Mouse (Mus musculus) heart, embryonic 16.5 days (tissue): ENCODE measurements around the gene Hist1h1c. TPM values are rescaled to one million over a fixed set of nuclear protein-coding genes. Genes with fewer than 3 reads are reported as not detected.
"Not testable (repeated sequence)": the region's sequence is repeated elsewhere in the genome, so short reads cannot be mapped to it uniquely, and the experiment has no call there.

Source experiments
- ATAC-seq: fragments of 200-750 bp; cut with Nextera tagmentation; replicated peaks from 2 replicates; pipeline ENCODE4 v1.8.0; 2017; ENCODE audit warnings: moderate number of reproducible peaks; ENCODE audit not compliant: insufficient read depth, low FRiP score; ENCODE audit errors: extremely low read depth
- H3K27ac ChIP-seq: fragments of 300-500 bp; sonication (generic); 2 replicates; pipeline ENCODE4 v1.5.1; 2014; ENCODE audit warnings: mild to moderate bottlenecking, low read length, control low read depth, moderate library complexity
- H3K27me3 ChIP-seq: fragments of 300-500 bp; sonication (generic); 2 replicates; pipeline ENCODE4 v1.6.1; 2014; ENCODE audit warnings: low read length, mixed read lengths; ENCODE audit not compliant: control insufficient read depth, insufficient read depth
- H3K36me3 ChIP-seq: fragments of 300-500 bp; sonication (generic); 2 replicates; pipeline ENCODE4 v1.6.1; 2014; ENCODE audit not compliant: control insufficient read depth, insufficient read depth
- H3K4me1 ChIP-seq: fragments of 300-500 bp; sonication (generic); 2 replicates; pipeline ENCODE4 v1.6.1; 2014; ENCODE audit warnings: low read length, mixed read lengths; ENCODE audit not compliant: control insufficient read depth, insufficient read depth
- H3K4me2 ChIP-seq: fragments of 300-500 bp; sonication (generic); 2 replicates; pipeline ENCODE4 v1.6.1; 2014; ENCODE audit warnings: low read depth, mild to moderate bottlenecking, control low read depth, low read length
- H3K4me3 ChIP-seq: fragments of 300-500 bp; sonication (generic); 2 replicates; pipeline ENCODE4 v1.5.1; 2014; ENCODE audit warnings: mild to moderate bottlenecking, control low read depth, low read length
- H3K9ac ChIP-seq: fragments of 300-500 bp; sonication (generic); 2 replicates; pipeline ENCODE4 v1.6.1; 2014; ENCODE audit warnings: low read length, control low read depth
- H3K9me3 ChIP-seq: fragments of 300-500 bp; sonication (generic); replicated peaks from 2 replicates; pipeline ENCODE4 v1.6.1; 2016; ENCODE audit warnings: low read length; ENCODE audit not compliant: control insufficient read depth
- WGBS: fragments of 180-500 bp; shearing (Covaris S2); extraction: QIAGEN DNeasy Blood & Tissue Kit; methylation state at CpG from one replicate; pipeline ENCODE4 v1.1.7; 2014; 5-methylcytosine and 5-hydroxymethylcytosine counted together
- polyA plus RNA-seq: library from polyadenylated mRNA; unstranded; fragments of >200 nt; fragmentation: Nextera tagmentation; extraction: Ambion mirVana; gene quantifications from 2 replicates; pipeline ENCODE4 v1.2.1, GENCODE M21; 2015

Gene Hist1h1c
- polyA plus RNA-seq, 1 experiment from 2014 or later: 38.0 TPM

GRCm38 (mm10) chr13:23756790-23757189, 18.2 kb downstream of the Hist1h1c start, which contains the start of gene Hist1h4b:
Gene Hist1h4b, plus strand, starts transcription at chr13:23757013.
- Histone ChIP-seq H3K27ac (peak within 1 kb of the TSS; percentile 88), H3K4me3 (peak within 1 kb of the TSS; percentile 51), H3K4me2 (peak within 1 kb of the TSS; percentile 67), H3K9me3 (no peaks in the 10 kb centered on the region), H3K36me3 (no peaks in the 10 kb centered on the region), H3K9ac (peak within 1 kb of the TSS; percentile 46), H3K4me1 (peaks cover 14% of the 10 kb centered on the region), H3K27me3 (no peaks in the 10 kb centered on the region)
- WGBS: under 1% methylated on average over 17 of the region's 22 CpGs
- peak; percentile 58 for ATAC-seq

- Histone ChIP-seq H3K4me3 (peak overlapping the region; percentile 51), H3K36me3 (no peaks in the 10 kb centered on the region), H3K27me3 (no peaks in the 10 kb centered on the region), H3K4me2 (peak overlapping the region; percentile 67), H3K9me3 (no peaks in the 10 kb centered on the region), H3K4me1 (peaks cover 14% of the 10 kb centered on the region), H3K9ac (peak overlapping the region; percentile 46), H3K27ac (peak overlapping the region; percentile 88)
- no peak for ATAC-seq
- WGBS: 3% methylated on average over 12 of the region's 23 CpGs
Measured at GRCm38 (mm10) chr13:23757211-23757773, 18.7 kb downstream of the Hist1h1c start.

- H3K4me2 ChIP-seq: no peak overlapping the region
- H3K9ac ChIP-seq: no peak overlapping the region
- 0 out of 2 replicates have a peak overlapping the region, but pooled peaks have one; percentile 5 for H3K27ac ChIP-seq
- ATAC-seq: no peak
- WGBS: 54% methylated on average over 3 of the region's 3 CpGs
- no peak overlapping the region for H3K4me3 ChIP-seq
- H3K27me3 ChIP-seq: no peaks in the 10 kb centered on the region
- peaks cover 14% of the 10 kb centered on the region for H3K4me1 ChIP-seq
- no peaks in the 10 kb centered on the region for H3K36me3 ChIP-seq
- no peaks in the 10 kb centered on the region for H3K9me3 ChIP-seq
Measured at GRCm38 (mm10) chr13:23757921-23758320, 19.3 kb downstream of the Hist1h1c start.

GRCm38 (mm10) chr13:23759251-23759771, 20.7 kb downstream of the Hist1h1c start:
- Histone ChIP-seq H3K9ac (no peak overlapping the region), H3K4me3 (no peak overlapping the region), H3K4me2 (no peak overlapping the region), H3K27me3 (no peaks in the 10 kb centered on the region), H3K36me3 (no peaks in the 10 kb centered on the region), H3K27ac (no peak overlapping the region), H3K9me3 (no peaks in the 10 kb centered on the region), H3K4me1 (peaks cover 20% of the 10 kb centered on the region)
- WGBS: 81% methylated on average over 3 of the region's 3 CpGs
- no peak for ATAC-seq

- Histone ChIP-seq H3K9ac (peak overlapping the region; percentile 75), H3K36me3 (no peaks in the 10 kb centered on the region), H3K9me3 (no peaks in the 10 kb centered on the region), H3K4me3 (peak overlapping the region; percentile 76), H3K4me2 (peak overlapping the region; percentile 89), H3K27me3 (no peaks in the 10 kb centered on the region), H3K4me1 (peaks cover 22% of the 10 kb centered on the region), H3K27ac (peak overlapping the region; percentile 87)
- no peak for ATAC-seq
- WGBS: 56% methylated on average over 1 of the region's 1 CpGs
Measured at GRCm38 (mm10) chr13:23759916-23760239, 21.3 kb downstream of the Hist1h1c start.

- ATAC-seq: no peak
- Histone ChIP-seq H3K36me3 (no peaks in the 10 kb centered on the region), H3K9ac (peak overlapping the region; percentile 75), H3K27me3 (no peaks in the 10 kb centered on the region), H3K9me3 (no peaks in the 10 kb centered on the region), H3K4me2 (peak overlapping the region; percentile 89), H3K4me3 (peak overlapping the region; percentile 76), H3K4me1 (peaks cover 22% of the 10 kb centered on the region), H3K27ac (peak overlapping the region; percentile 87)
- WGBS: 2% methylated on average over 19 of the region's 27 CpGs
Measured at GRCm38 (mm10) chr13:23760240-23760971, 21.8 kb downstream of the Hist1h1c start.

GRCm38 (mm10) chr13:23760972-23761864, 22.6 kb downstream of the Hist1h1c start, which contains the start of gene Hist1h4a:
Gene Hist1h4a, minus strand, starts transcription at chr13:23761230.
- H3K36me3 ChIP-seq: no peaks in the 10 kb centered on the region
- peak within 1 kb of the TSS; percentile 76 for H3K9ac ChIP-seq
- H3K27me3 ChIP-seq: no peaks in the 10 kb centered on the region
- WGBS: under 1% methylated on average over 65 of the region's 72 CpGs
- ATAC-seq: peak; percentile 77
- H3K4me3 ChIP-seq: peak within 1 kb of the TSS; percentile 76
- H3K4me2 ChIP-seq: peak within 1 kb of the TSS; percentile 89
- H3K27ac ChIP-seq: peak within 1 kb of the TSS; percentile 96
- peaks cover 22% of the 10 kb centered on the region for H3K4me1 ChIP-seq
- no peaks in the 10 kb centered on the region for H3K9me3 ChIP-seq

GRCm38 (mm10) chr13:23761871-23762821, 23.5 kb downstream of the Hist1h1c start, which contains the start of gene Hist1h3a:
Gene Hist1h3a, minus strand, starts transcription at chr13:23762386.
- Histone ChIP-seq H3K27ac (peak within 1 kb of the TSS; percentile 96), H3K4me1 (peaks cover 22% of the 10 kb centered on the region), H3K4me3 (peak within 1 kb of the TSS; percentile 76), H3K9ac (peak within 1 kb of the TSS; percentile 86), H3K4me2 (peak within 1 kb of the TSS; percentile 89)
- not testable (repeated sequence) for H3K9me3 ChIP-seq, H3K27me3 ChIP-seq, H3K36me3 ChIP-seq
- ATAC-seq: peak; percentile 50
- WGBS: under 1% methylated on average over 24 of the region's 52 CpGs
